Mouse (Mus musculus) right cerebral cortex, postnatal 36 days (tissue): Measurements from ENCODE around the gene Treml4.

Source experiments
- DNase-seq, 2 experiments: peaks; one replicate each; pipeline ENCODE4 v3.0.0; 2022; ENCODE audit warnings: low spot score in 2 of 2, mixed read lengths in 1 of 2

Gene Treml4

GRCm38 (mm10) chr17:48263741-48264362, at the start of gene Treml4:
Gene Treml4 (plus strand): TSS chr17:48264295.
- no peak for DNase-seq

- DNase-seq: no peak
Measured at GRCm38 (mm10) chr17:48215429-48215828, 48.7 kb upstream of the Treml4 start.

- no peak for DNase-seq
Measured at GRCm38 (mm10) chr17:48230680-48231079, 33.4 kb upstream of the Treml4 start.

GRCm38 (mm10) chr17:48232518-48232917, 31.6 kb upstream of the Treml4 start, which contains the start of gene Trem1:
Gene Trem1 (plus strand): TSS chr17:48232768.
- no peak for DNase-seq

GRCm38 (mm10) chr17:48233789-48234188, 30.3 kb upstream of the Treml4 start:
- DNase-seq: no peak

- DNase-seq: no peak
Measured at GRCm38 (mm10) chr17:48234550-48234949, 29.5 kb upstream of the Treml4 start.

- no peak for DNase-seq
Measured at GRCm38 (mm10) chr17:48235773-48236370, 28.2 kb upstream of the Treml4 start.

GRCm38 (mm10) chr17:48237621-48238020, 26.5 kb upstream of the Treml4 start:
- no peak for DNase-seq

- no peak for DNase-seq
Measured at GRCm38 (mm10) chr17:48247221-48247928, 16.7 kb upstream of the Treml4 start, which contains the start of gene Trem3. Gene Trem3 (plus strand): TSS chr17:48247777.

- no peak for DNase-seq
Measured at GRCm38 (mm10) chr17:48249039-48249438, 15.1 kb upstream of the Treml4 start.

- no peak for DNase-seq
Measured at GRCm38 (mm10) chr17:48249501-48249900, 14.6 kb upstream of the Treml4 start.

- DNase-seq: no peak
Measured at GRCm38 (mm10) chr17:48250631-48251030, 13.5 kb upstream of the Treml4 start.

- DNase-seq: no peak
Measured at GRCm38 (mm10) chr17:48256575-48256974, 7.5 kb upstream of the Treml4 start.

- no peak for DNase-seq
Measured at GRCm38 (mm10) chr17:48261868-48262267, 2.2 kb upstream of the Treml4 start.

GRCm38 (mm10) chr17:48264662-48265061, 567 bp downstream of the Treml4 start:
- DNase-seq: no peak

- no peak for DNase-seq
Measured at GRCm38 (mm10) chr17:48266138-48266537, 2.0 kb downstream of the Treml4 start.

- no peak for DNase-seq
Measured at GRCm38 (mm10) chr17:48266610-48267304, 2.7 kb downstream of the Treml4 start.

- DNase-seq: no peak
Measured at GRCm38 (mm10) chr17:48267591-48267990, 3.5 kb downstream of the Treml4 start.

GRCm38 (mm10) chr17:48268276-48268675, 4.2 kb downstream of the Treml4 start:
- DNase-seq: no peak

- DNase-seq: no peak
Measured at GRCm38 (mm10) chr17:48269833-48270232, 5.7 kb downstream of the Treml4 start.

GRCm38 (mm10) chr17:48272158-48272557, 8.1 kb downstream of the Treml4 start:
- DNase-seq: no peak

GRCm38 (mm10) chr17:48272598-48272997, 8.5 kb downstream of the Treml4 start:
- DNase-seq: no peak
